Mouse (Mus musculus): ENCODE measurements around the gene Parvb. TPM values are rescaled to one million over a fixed set of nuclear protein-coding genes. Genes with fewer than 3 reads are reported as not detected.

Gene Parvb
- not detected for polyA plus RNA-seq (2017; shearing (Covaris generic))

DNA sequence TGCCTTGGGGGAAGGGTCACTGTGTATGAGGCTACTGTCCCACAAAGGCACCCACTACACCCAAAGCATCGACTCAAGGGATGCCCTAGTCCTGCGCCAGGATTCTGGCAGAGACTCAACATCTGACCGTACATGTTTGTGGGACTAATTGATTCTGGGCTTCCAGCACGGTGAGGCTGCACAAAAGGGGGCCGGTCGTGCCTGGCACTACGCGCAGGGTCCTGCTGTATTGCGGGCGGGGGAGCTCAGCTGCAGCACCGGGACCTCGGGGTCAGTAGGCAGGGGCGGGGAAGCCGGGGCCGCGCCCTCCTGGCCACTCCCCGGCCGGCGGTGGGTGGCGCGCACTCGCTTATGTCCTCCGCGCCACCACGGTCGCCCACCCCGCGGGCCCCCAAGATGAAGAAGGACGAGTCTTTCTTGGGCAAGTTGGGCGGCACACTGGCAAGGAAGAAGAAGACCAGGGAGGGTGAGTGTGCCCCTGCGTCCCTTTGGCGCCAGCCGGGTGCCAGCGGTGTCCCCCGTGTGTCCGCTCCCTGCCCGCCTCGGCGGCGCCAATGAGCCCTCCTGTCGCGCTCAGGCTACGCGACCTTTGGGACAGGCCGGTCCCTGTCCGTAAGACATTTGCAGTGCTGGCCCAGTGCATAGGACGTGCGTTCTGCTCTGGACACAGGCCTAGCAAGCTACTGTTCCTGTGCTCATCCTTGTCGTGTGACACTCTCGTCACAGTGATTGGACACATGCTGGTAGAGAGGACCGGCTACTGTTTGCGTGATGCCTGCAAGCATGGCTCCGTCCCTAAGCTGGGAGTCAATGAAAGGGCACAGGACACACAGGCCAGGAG, at the start of gene Parvb:
Parvb (plus strand) TSS at position 323 of the 841 bp plus-strand sequence.

GRCm38 (mm10) chr15:84192058-84192791, 39.6 kb upstream of the Parvb start, which contains the start of gene Samm50:
TSS of gene Samm50 (plus strand) at chr15:84192241.

GRCm38 (mm10) chr15:84323966-84324869, 92.4 kb downstream of the Parvb start, which contains the start of gene Parvg:
TSS of gene Parvg (plus strand) at chr15:84324026.

Other genes with a start within 250 kb of the Parvb start
- not detected for gene Efcab6, start 166.7 kb upstream of the Parvb start, polyA plus RNA-seq (2017; shearing (Covaris generic))
- 0.20 TPM for gene Sult4a1, start 126.3 kb upstream of the Parvb start, polyA plus RNA-seq (2017; shearing (Covaris generic))
- gene Pnpla5, start 108.9 kb upstream of the Parvb start, polyA plus RNA-seq (2017; shearing (Covaris generic)): not detected
- 0.45 TPM for gene Pnpla3, start 64.2 kb upstream of the Parvb start, polyA plus RNA-seq (2017; shearing (Covaris generic))
- gene Samm50, start 39.8 kb upstream of the Parvb start, polyA plus RNA-seq (2017; shearing (Covaris generic)): 146 TPM
- 158 TPM for gene Parvg, start 92.0 kb downstream of the Parvb start, polyA plus RNA-seq (2017; shearing (Covaris generic))
- gene Shisal1, start 215.1 kb downstream of the Parvb start, polyA plus RNA-seq (2017; shearing (Covaris generic)): not detected